Mouse (Mus musculus) intestine, postnatal 0 days (tissue): ENCODE data around the gene Olfr218. TPM values are rescaled to one million over a fixed set of nuclear protein-coding genes. Genes with fewer than 3 reads are reported as not detected.

Experiments used
- ATAC-seq: fragments of 200-750 bp; cut with Nextera tagmentation; 2 replicates; pipeline ENCODE4 v1.8.0; 2017; ENCODE audit warnings: mild to moderate bottlenecking, moderate TSS enrichment, moderate library complexity
- H3K27ac ChIP-seq: fragments of 300-500 bp; sonication (generic); 2 replicates; pipeline ENCODE4 v1.5.1; 2014; ENCODE audit warnings: mild to moderate bottlenecking, low read depth, low read length, moderate library complexity
- H3K27me3 ChIP-seq: fragments of 300-500 bp; sonication (generic); replicated peaks from 2 replicates; pipeline ENCODE4 v1.6.1; 2014; ENCODE audit warnings: low read length, mixed read lengths; ENCODE audit not compliant: control insufficient read depth, insufficient read depth
- H3K36me3 ChIP-seq: fragments of 300-500 bp; sonication (generic); 2 replicates; pipeline ENCODE4 v1.6.1; 2014; ENCODE audit warnings: mild to moderate bottlenecking, moderate library complexity; ENCODE audit not compliant: control insufficient read depth, insufficient read depth
- H3K4me1 ChIP-seq: fragments of 300-500 bp; sonication (generic); replicated peaks from 2 replicates; pipeline ENCODE4 v1.6.1; 2014; ENCODE audit warnings: antibody characterized with exemption, low read length, mixed read lengths; ENCODE audit not compliant: control insufficient read depth, insufficient read depth
- H3K4me2 ChIP-seq: fragments of 300-500 bp; sonication (generic); replicated peaks from 2 replicates; pipeline ENCODE4 v1.6.1; 2014; ENCODE audit warnings: low read depth, mild to moderate bottlenecking, moderate library complexity
- H3K4me3 ChIP-seq: fragments of 300-500 bp; sonication (generic); 2 replicates; pipeline ENCODE4 v1.5.1; 2014; ENCODE audit warnings: low read depth, low read length
- H3K9ac ChIP-seq: fragments of 300-500 bp; sonication (generic); 2 replicates; pipeline ENCODE4 v1.6.1; 2014; ENCODE audit warnings: mild to moderate bottlenecking, low read depth, low read length
- H3K9me3 ChIP-seq: fragments of 300-500 bp; sonication (generic); 2 replicates; pipeline ENCODE4 v1.6.1; 2016; ENCODE audit warnings: mixed run types; ENCODE audit not compliant: control insufficient read depth
- CTCF ChIP-seq: sonication (generic); IDR thresholded peaks from 2 replicates; pipeline ENCODE4 v1.5.1; 2016; ENCODE audit warnings: low read depth, mild to moderate bottlenecking, control low read depth, antibody characterized with exemption, moderate library complexity
- WGBS: fragments of 180-500 bp; shearing (Covaris S2); extraction: QIAGEN DNeasy Blood & Tissue Kit; methylation state at CpG from one replicate; pipeline ENCODE4 v1.1.7; 2014; 5-methylcytosine and 5-hydroxymethylcytosine counted together
- polyA plus RNA-seq: library from polyadenylated mRNA; unstranded; fragments of >200 nt; fragmentation: Nextera tagmentation; extraction: Ambion mirVana; gene quantifications from 2 replicates; pipeline ENCODE4 v1.2.1, GENCODE M21; 2015

Olfr218 gene
- not detected in 2 replicates for polyA plus RNA-seq

DNA sequence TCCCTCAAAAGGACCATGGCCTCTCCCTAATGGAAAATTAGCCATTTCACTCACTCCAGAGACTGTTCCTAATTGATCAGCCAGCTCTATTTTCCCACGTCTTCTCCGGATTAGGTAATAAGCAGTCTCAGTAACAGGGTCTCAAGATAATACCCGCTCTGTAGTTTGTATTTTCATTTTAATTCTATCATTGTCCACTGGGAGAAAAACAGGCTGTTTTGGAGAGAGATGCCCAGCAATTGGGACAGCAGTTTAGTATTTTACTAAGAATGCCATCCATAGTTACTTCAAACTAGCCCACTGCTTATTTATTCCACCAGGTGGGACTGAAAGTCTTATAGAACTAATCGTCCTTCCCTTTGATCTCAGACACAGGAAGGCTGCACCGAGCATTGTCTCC is at the start of gene Olfr218:
Gene Olfr218, plus strand, starts transcription at position 301 of the 400 bp plus-strand sequence.
- no peaks in the 10 kb centered on the region for H3K36me3 ChIP-seq

DNA sequence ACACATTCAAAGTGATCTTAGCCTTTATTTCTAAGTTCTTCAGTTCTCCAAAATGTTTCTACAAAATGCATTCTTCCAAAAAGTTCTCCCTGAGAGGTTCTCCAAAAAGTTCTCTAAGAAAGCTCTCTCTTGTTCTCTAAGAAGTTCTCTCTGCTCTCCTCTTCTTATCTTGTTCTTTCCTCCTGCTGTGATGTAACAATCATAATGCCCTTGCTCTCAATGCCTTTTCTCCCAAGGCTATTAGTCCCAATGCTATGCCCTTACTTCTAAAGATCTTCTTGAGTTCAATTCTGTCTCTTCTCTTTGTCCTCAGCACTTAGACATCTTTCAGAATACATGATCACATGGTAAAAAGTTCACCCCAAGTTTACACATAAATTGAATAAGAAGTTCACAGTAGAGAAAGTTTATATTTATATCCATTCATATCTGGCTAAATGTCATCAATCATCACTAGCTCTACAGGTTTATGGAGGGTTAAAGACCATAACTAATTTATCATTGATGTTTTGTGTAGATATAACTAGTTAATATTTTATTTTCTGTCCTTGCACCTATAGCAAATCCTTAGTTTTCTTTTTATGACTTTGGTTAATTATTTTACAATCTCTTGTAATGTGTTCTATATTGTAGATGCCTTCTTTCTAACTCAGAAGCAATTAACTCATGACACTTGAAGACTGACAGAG is 23.3 kb upstream of the Olfr218 start:
- Histone ChIP-seq H3K27me3 (no peaks in the 10 kb centered on the region), H3K4me1 (no peaks in the 10 kb centered on the region), H3K36me3 (no peaks in the 10 kb centered on the region), H3K9ac (no peak overlapping the region), H3K9me3 (no peaks in the 10 kb centered on the region), H3K4me2 (no peak overlapping the region), H3K27ac (no peak overlapping the region), H3K4me3 (no peak overlapping the region)
- no peak for ATAC-seq
- TF ChIP-seq CTCF, result no peak

More for the DNA sequence above, at the start of gene Olfr218:
- WGBS, result 78% methylated on average over 5 of the region's 5 CpGs
- Histone ChIP-seq H3K9me3 (no peaks in the 10 kb centered on the region), H3K4me3 (no peak within 1 kb of the TSS), H3K9ac (no peak within 1 kb of the TSS), H3K4me1 (no peaks in the 10 kb centered on the region), H3K27ac (no peak within 1 kb of the TSS), H3K4me2 (no peak within 1 kb of the TSS), H3K27me3 (no peaks in the 10 kb centered on the region)
- no peak for TF ChIP-seq CTCF
- no peak for ATAC-seq

DNA sequence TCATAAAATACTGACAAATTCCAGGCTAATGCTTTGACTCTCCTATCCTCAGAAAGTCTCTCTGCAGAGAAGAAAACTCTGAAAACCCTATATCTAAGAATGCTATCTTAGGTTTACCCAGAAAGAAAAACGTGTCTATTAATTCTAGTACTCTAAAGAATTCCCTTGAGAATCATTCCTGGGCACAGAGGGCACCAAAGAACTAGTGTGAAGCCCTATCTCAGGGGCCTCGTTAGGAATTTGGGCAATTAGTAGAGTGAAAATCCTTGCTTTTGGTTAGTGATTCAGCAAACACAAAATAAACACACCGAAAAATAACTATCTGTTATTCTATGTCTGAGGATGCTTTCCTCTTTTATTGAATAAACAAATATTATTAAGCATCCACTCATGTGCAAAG is 7.1 kb upstream of the Olfr218 start, which contains the start of gene Olfr1406:
Gene Olfr1406, minus strand, starts transcription at position 101 of the 400 bp plus-strand sequence.
- Histone ChIP-seq H3K4me2 (no peak within 1 kb of the TSS), H3K4me1 (no peaks in the 10 kb centered on the region), H3K9me3 (no peaks in the 10 kb centered on the region), H3K4me3 (no peak within 1 kb of the TSS), H3K9ac (no peak within 1 kb of the TSS), H3K27ac (no peak within 1 kb of the TSS), H3K27me3 (no peaks in the 10 kb centered on the region), H3K36me3 (no peaks in the 10 kb centered on the region)
- no peak for TF ChIP-seq CTCF
- ATAC-seq, result no peak
- WGBS, result 57% methylated on average over 3 of the region's 3 CpGs

DNA sequence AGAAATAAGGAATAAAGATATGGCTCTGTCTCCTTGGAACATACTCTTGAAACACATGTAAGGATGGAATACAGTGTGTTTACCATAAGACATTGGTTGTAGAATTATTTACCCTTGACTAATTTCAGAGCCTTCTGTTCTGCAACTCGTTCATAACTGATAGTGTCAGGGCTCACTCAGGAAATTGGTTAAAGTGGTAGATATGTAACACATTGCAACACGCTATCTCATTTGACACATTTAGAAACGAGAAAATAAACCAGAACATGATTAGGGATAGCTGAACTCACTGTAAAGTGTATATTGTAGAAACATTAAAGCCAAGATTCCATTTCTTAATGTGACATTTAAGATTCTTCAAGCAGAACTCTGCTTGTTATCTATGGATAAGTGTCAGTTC is 5.5 kb upstream of the Olfr218 start:
- no peak overlapping the region for H3K4me3 ChIP-seq
- H3K27me3 ChIP-seq, result no peaks in the 10 kb centered on the region
- H3K4me1 ChIP-seq, result no peaks in the 10 kb centered on the region
- ATAC-seq, result no peak
- no peak overlapping the region for H3K4me2 ChIP-seq
- no peak for TF ChIP-seq CTCF
- no peaks in the 10 kb centered on the region for H3K36me3 ChIP-seq
- H3K9ac ChIP-seq, result no peak overlapping the region
- H3K27ac ChIP-seq, result no peak overlapping the region
- 62% methylated on average over 3 of the region's 3 CpGs for WGBS
- H3K9me3 ChIP-seq, result no peaks in the 10 kb centered on the region

DNA sequence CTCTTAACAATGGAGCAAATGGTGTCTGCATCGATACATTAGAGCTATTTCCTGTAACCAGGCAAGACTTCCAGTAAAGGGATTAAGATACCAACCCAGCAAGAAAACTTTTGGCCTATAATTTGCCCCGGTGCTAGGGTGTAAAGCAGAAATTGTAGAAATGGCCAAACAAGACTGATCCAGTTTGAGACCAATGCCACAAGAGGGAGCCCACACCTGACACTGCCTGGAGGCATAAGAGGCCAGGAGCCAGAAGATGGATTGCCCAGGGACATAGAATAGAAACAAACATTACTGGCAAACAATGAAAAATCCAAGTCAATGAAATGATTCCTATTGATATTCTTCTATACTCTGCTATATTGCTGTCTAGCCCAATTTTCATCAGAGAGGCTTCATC is 1.2 kb upstream of the Olfr218 start:
- Histone ChIP-seq H3K4me2 (no peak overlapping the region), H3K36me3 (no peaks in the 10 kb centered on the region), H3K27ac (no peak overlapping the region), H3K9ac (no peak overlapping the region), H3K4me1 (no peaks in the 10 kb centered on the region), H3K9me3 (no peaks in the 10 kb centered on the region), H3K4me3 (no peak overlapping the region), H3K27me3 (no peaks in the 10 kb centered on the region)
- TF ChIP-seq CTCF, result 0 out of 2 replicates have a peak, but pooled peaks have one; percentile 7
- no peak for ATAC-seq
- 81% methylated on average over 2 of the region's 2 CpGs for WGBS

DNA sequence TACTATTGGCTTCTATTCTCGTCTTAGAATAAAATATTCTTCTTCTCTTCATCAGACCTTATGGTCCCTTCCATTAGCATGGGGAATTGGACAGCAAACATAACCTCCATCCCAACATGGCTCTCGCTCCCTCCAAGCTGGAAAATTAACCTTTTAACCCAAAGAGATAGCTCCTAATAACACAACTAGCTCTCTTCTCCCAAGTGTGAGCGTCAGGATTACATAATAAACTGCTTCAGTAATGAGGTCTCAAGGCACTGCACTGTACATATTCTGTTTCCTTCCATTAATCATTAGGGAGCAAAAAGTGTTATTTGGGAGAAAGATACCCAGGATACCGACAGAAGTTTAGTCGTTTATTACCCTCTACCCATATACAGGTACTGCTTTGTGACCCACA is 14.5 kb downstream of the Olfr218 start, which contains the start of gene Olfr1404:
Gene Olfr1404, plus strand, starts transcription at position 301 of the 400 bp plus-strand sequence.
- Histone ChIP-seq H3K36me3 (no peaks in the 10 kb centered on the region), H3K27me3 (no peaks in the 10 kb centered on the region), H3K9me3 (no peaks in the 10 kb centered on the region), H3K27ac (no peak within 1 kb of the TSS), H3K9ac (no peak within 1 kb of the TSS), H3K4me2 (no peak within 1 kb of the TSS), H3K4me3 (no peak within 1 kb of the TSS), H3K4me1 (no peaks in the 10 kb centered on the region)
- ATAC-seq, result no peak
- no peak for TF ChIP-seq CTCF
- WGBS, result 74% methylated on average over 5 of the region's 5 CpGs
